Mouse (Mus musculus) embryonic fibroblast, embryonic 13.5 days (primary cell): Measurements from ENCODE around the gene Srebf2.

Experiments
- CTCF ChIP-seq: IDR thresholded peaks from 2 replicates; pipeline ENCODE4 v1.5.1; 2011; ENCODE audit warnings: mild to moderate bottlenecking, control low read depth, low read length, moderate library complexity, borderline replicate concordance; ENCODE audit not compliant: insufficient read depth
- POLR2A ChIP-seq: IDR thresholded peaks from 2 replicates; pipeline ENCODE4 v1.6.1; 2011; ENCODE audit warnings: low read depth, mild to moderate bottlenecking, control low read depth, low read length, moderate library complexity

GRCm38 (mm10) chr15:82236565-82236964, 89.6 kb downstream of the Srebf2 start:
- TF ChIP-seq POLR2A (no peak), CTCF (peak; percentile 90)
